In the genomic region with DNA sequence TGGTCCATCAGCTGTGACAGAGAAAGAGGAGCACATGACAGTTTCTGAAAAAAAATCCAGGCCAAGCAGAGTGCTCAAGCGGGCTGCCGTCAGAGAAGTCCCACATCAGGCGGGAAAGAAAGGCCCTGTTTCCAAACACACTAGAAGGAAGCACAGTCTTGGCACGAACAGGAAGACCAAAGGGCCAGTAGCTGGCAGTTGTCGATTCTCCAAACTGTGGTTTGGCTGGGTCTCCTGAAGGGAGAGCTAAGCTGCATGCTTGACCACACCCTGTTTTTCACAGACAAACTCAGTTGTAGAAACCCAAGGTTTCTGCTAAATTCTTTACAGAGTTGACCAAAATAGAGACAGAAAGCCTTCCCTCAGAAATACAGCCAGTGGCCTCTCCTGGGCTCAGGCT, we compare ENCODE assay signal across 15 mouse cellular contexts. TPM values are rescaled to one million over a fixed set of nuclear protein-coding genes. Genes with fewer than 3 reads are reported as not detected.
DNase-seq lines count a peak whose midpoint lies in the region; ATAC-seq lines count a peak whose summit lies in the region.
"Had no signal": no experiment of that assay in that cellular context is flagged by ENCODE, and none has a peak within 500 bp of the region (broad histone marks: within the 10 kb centered on the region; RNA-seq: fewer than 3 reads in every experiment).

No protein-coding gene starts in this region.

- H3K9ac ChIP-seq in embryonic facial prominence, embryonic 13.5 days: no peak overlapping the region
- H3K9ac ChIP-seq: forebrain, postnatal 0 days; liver, postnatal 0 days; neural tube, embryonic 12.5 days had no signal

- H3K36me3 ChIP-seq in embryonic facial prominence, embryonic 13.5 days: peaks cover 41% of the 10 kb centered on the region
- peaks cover 59% of the 10 kb centered on the region for H3K36me3 ChIP-seq in embryonic facial prominence, embryonic 10.5 days (replicated peaks)

- H3K4me1 ChIP-seq in embryonic facial prominence, embryonic 13.5 days: peaks cover 14% of the 10 kb centered on the region
- H3K4me1 ChIP-seq in embryonic facial prominence, embryonic 10.5 days: peaks cover 16% of the 10 kb centered on the region

- H3K4me3 ChIP-seq in embryonic facial prominence, embryonic 13.5 days: no peak overlapping the region
- no peak overlapping the region for H3K4me3 ChIP-seq in embryonic facial prominence, embryonic 10.5 days
- H3K4me3 ChIP-seq: erythroblast, embryonic 14.5 days; layer of hippocampus, adult 2 months; left cerebral cortex, adult 2 months; neural tube, embryonic 12.5 days had no signal

- no peaks in the 10 kb centered on the region for H3K9me3 ChIP-seq in embryonic facial prominence, embryonic 13.5 days
- no peaks in the 10 kb centered on the region for H3K9me3 ChIP-seq in embryonic facial prominence, embryonic 10.5 days
- H3K9me3 ChIP-seq: neural tube, embryonic 12.5 days had no signal

- no peak for ATAC-seq in embryonic facial prominence, embryonic 13.5 days (ENCODE audit: insufficient number of reproducible peaks, insufficient read depth, low FRiP score, low TSS enrichment, low read depth)
- ATAC-seq: forebrain, postnatal 0 days; liver, postnatal 0 days had no signal

- no peaks in the 10 kb centered on the region for H3K27me3 ChIP-seq in embryonic facial prominence, embryonic 13.5 days
- no peaks in the 10 kb centered on the region for H3K27me3 ChIP-seq in embryonic facial prominence, embryonic 10.5 days (replicated peaks; ENCODE audit: low read depth, poor library complexity, severe bottlenecking)
- H3K27me3 ChIP-seq: neural tube, embryonic 12.5 days had no signal

- H3K27ac ChIP-seq in embryonic facial prominence, embryonic 13.5 days: peak overlapping the region; percentile 28
- H3K27ac ChIP-seq in embryonic facial prominence, embryonic 10.5 days (replicated peaks): no peak overlapping the region
- H3K27ac ChIP-seq: layer of hippocampus, adult 2 months; left cerebral cortex, adult 2 months; neural tube, embryonic 12.5 days had no signal

- no peak for DNase-seq in embryonic facial prominence, embryonic 10.5 days (ENCODE audit: low spot score)
- peak; percentile 14 for DNase-seq in urinary bladder, postnatal 36 days (ENCODE audit: low spot score in 2 of 2)
- DNase-seq in urinary bladder, postnatal 4 days (ENCODE audit: low spot score in 2 of 2): no peak
- peak; percentile 67 for DNase-seq in lung, postnatal 10 days
- no peak for DNase-seq in adrenal gland, postnatal 25 days
- DNase-seq in right cerebral cortex, postnatal 25 days: no peak
- no peak for DNase-seq in right cerebral cortex, adult 2 months (ENCODE audit: low spot score in 2 of 2)
- DNase-seq: forebrain, postnatal 0 days; liver, postnatal 0 days; right cerebral cortex, postnatal 4 days had no signal

- 79% methylated on average over 5 of the region's 5 CpGs for WGBS in embryonic facial prominence, embryonic 13.5 days
- 85% methylated on average over 5 of the region's 5 CpGs for WGBS in embryonic facial prominence, embryonic 10.5 days

- H3K4me2 ChIP-seq in embryonic facial prominence, embryonic 13.5 days: no peak overlapping the region
- H3K4me2 ChIP-seq: neural tube, embryonic 12.5 days had no signal

RNA-seq across cellular contexts. Expression of gene Cep164, which starts 32.8 kb away (rescaled TPM):
- polyA plus RNA-seq in embryonic facial prominence, embryonic 13.5 days (2015; fragmentation: Nextera tagmentation; extraction: Ambion mirVana): 33.8 and 34.3 TPM in 2 replicates
- polyA plus RNA-seq in embryonic facial prominence, embryonic 10.5 days (2016; fragmentation: Nextera tagmentation; extraction: Ambion mirVana): 22.8 and 24.4 TPM in 2 replicates
- 20.6 and 23.1 TPM in 2 replicates for total RNA-seq in adrenal gland, postnatal 25 days (2021)

RNA-seq across cellular contexts. Expression of gene Bace1, which starts 42.7 kb away (rescaled TPM):
- 34.4 and 35.5 TPM in 2 replicates for polyA plus RNA-seq in embryonic facial prominence, embryonic 13.5 days (2015; fragmentation: Nextera tagmentation; extraction: Ambion mirVana)
- 22.4 and 22.6 TPM in 2 replicates for polyA plus RNA-seq in embryonic facial prominence, embryonic 10.5 days (2016; fragmentation: Nextera tagmentation; extraction: Ambion mirVana)
- 22.6 and 31.1 TPM in 2 replicates for total RNA-seq in adrenal gland, postnatal 25 days (2021)

Comparison
In these comparisons a context has a peak if more than half of its experiments do, and no peak if none do; other contexts are left out.
1. DNase-seq: peak in urinary bladder, postnatal 36 days (2 of 2) and lung, postnatal 10 days (single experiment); none in embryonic facial prominence, embryonic 10.5 days (single experiment), urinary bladder, postnatal 4 days (0 of 2), adrenal gland, postnatal 25 days (single experiment), right cerebral cortex, postnatal 25 days (single experiment) and right cerebral cortex, adult 2 months (0 of 2).